Mouse (Mus musculus) adrenal gland, adult (tissue): ENCODE measurements around the gene Map2.

ENCODE experiments used
- DNase-seq, 2 experiments: peaks; one replicate each; pipeline ENCODE4 v3.0.0; 2022 to 2023; ENCODE audit warnings: low spot score in 1 of 2; ENCODE audit not compliant: inconsistent age in 2 of 2

Gene Map2

GRCm38 (mm10) chr1:66175041-66175665 is at the start of gene Map2:
TSS of gene Map2 (plus strand) at chr1:66175273.
- peak; percentile 94 to 96 for DNase-seq

- DNase-seq: peak; percentile 12 to 34
Observed at GRCm38 (mm10) chr1:66133014-66133413, 42.1 kb upstream of the Map2 start.

DNA sequence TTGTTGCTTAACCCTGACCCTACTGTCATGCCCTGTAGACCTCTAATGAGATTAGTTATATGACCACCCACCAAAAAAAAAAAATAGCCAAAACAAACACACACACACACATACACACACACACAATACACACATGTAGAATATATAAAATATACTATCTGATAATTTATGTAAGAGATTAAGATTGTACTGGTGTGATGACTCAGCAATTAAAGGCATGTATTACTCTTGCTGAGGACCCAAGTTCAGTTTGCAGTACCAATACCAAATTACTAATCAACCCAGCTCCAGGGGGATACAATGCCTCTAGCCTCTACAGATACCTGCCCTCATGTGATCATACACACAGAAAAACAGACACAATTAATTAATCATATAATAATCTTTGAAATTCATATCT is 39.7 kb upstream of the Map2 start:
- no peak for DNase-seq

- DNase-seq: peak in 1 of 2 experiments; percentile 9
Observed at GRCm38 (mm10) chr1:66140686-66141085, 34.4 kb upstream of the Map2 start.

DNA sequence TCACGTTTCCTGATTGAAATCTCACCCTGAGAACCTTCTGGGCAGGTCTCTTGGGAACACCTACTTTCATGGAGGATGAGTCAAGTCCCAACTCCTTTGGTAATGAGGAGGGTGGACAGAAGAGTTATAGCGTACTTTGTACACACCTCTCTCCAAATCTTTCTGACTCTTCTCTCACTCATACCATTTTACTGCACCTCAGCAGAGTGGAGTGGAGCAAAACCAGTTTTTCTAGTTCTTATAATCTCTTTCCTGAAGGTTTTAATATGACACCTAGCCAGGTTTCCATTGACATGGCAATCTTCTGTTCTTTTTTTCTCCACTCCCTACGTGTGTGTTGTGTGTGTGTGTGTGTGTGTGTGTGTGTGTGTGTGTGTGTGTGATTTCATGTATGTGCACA is 29.9 kb upstream of the Map2 start:
- no peak for DNase-seq

DNA sequence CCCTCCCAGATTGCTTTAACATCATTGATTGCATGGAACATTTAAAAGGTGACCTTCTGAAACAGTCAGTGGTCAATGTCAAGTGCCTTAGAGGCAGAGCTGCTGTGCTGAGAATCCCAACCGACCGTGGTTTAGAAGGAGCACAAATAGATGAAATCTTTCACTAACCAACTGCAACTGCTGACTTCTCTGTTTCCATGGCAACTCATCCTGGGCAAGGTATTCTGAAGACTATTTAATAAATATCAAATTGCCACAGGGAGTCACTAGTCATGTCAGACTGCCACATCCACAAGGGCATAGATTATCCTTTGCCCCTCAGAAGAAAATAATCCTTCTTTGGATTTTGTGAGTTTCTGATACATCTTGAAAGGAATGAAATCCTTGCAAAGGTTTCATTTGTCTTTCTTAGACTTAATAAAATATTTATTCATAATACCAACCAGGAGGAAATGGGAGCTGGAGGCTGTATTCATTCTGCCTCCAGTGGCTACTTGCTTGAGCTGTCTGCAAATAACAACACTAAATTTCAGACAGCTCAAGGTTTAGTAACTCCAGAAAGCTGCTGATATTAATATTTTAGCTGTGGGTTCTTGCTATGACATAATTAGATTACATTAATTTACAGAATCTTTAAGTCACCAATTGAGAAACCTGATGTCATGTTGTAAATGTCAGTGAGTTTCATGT is 26.1 kb upstream of the Map2 start:
- DNase-seq: no peak

GRCm38 (mm10) chr1:66150806-66151205 is 24.3 kb upstream of the Map2 start:
- DNase-seq: peak in 1 of 2 experiments; percentile 30

DNA sequence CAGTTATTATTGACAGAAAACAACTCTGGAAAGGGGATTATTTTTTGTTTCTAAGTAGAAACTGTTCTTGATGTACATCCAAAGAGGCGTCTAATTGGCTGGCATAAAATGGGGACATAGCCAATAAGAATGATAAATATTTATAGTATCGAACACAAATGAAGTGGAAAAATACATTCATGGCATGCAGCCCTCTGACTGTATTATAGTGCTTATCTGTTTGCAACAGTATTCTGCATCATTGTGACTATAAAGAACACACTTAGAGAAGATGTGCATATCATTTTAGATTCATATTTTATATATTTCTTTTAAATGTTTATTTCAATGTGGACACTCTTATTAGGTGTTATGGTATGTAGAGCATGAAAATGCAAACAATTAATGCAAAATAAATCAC is 17.9 kb upstream of the Map2 start:
- no peak for DNase-seq

DNA sequence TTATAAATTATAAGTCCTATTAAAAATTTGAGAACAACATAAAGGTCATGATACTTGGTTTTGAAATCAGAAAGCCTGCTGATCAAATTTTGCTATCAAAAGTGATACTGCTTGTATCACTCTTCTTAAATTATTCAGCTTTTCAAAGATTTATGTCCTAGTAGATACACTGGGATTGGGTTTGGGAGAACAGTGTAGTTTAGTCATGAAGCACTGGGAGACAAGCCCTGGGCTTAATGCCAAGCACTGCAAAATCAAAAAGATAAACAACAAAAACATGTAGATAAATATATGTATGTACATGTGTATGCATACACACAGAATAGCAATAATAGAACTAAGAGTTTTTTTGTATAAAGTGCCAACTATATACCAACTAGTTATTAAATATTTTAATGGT is 17.5 kb upstream of the Map2 start:
- no peak for DNase-seq

- DNase-seq: no peak
Observed at GRCm38 (mm10) chr1:66164648-66165047, 10.4 kb upstream of the Map2 start.

DNA sequence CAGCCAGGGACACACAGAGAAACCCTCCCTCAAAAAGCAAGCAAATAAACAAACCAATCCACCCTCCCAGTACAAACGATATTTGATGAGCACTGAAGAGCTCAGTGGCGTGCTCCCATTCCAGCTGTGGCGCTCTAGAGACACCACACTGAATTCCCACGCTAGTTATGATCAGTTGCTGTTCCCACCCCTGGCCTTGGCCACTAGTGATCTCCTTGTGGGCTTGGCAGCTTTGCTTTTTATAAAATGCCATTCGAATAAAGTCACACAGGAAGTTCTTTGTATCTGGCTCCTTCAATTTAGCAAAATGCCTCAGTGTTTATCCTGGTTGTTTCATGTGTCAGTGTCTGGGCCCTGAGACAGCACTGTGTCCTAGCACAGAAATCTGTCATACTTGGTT is 6.4 kb upstream of the Map2 start:
- peak; percentile 54 to 69 for DNase-seq

DNA sequence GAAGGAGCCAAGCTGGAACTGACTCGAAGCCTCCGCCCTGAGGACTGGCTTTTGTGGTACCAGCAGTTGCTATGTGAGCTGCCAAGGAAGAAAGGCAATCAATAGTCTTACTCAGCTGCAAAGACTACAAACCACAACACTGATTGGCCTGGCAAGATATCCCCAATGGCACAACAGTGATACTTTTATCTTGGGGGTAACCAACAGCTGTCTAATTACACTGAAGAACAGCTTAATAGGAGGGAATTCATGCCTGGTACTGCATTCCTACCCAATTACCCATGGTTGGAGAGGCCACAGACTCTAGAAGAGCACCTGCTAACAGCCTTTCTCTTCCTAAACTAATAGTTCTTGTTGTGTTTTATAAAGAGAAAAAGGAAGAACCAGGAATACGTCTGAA is 2.9 kb upstream of the Map2 start:
- no peak for DNase-seq

DNA sequence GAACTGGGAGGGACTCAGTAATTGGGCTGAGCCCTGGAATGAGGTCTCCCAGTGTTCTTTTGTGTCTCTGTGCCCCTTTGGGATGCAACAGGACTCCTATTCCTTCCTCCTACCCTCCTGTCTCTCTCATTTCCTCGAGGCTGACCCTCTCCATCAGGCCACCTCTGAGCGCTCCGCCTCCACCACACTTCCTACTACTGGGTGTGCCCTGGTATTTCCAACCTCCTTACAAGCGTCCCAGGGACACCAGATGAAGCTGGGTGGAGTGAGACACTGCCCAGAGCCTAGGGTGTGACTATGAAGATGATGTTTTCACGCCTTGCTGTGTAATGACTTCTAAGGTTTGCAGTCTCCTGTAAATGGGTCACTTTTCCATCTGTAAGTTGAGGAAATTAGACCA is 1.4 kb upstream of the Map2 start:
- no peak for DNase-seq

DNA sequence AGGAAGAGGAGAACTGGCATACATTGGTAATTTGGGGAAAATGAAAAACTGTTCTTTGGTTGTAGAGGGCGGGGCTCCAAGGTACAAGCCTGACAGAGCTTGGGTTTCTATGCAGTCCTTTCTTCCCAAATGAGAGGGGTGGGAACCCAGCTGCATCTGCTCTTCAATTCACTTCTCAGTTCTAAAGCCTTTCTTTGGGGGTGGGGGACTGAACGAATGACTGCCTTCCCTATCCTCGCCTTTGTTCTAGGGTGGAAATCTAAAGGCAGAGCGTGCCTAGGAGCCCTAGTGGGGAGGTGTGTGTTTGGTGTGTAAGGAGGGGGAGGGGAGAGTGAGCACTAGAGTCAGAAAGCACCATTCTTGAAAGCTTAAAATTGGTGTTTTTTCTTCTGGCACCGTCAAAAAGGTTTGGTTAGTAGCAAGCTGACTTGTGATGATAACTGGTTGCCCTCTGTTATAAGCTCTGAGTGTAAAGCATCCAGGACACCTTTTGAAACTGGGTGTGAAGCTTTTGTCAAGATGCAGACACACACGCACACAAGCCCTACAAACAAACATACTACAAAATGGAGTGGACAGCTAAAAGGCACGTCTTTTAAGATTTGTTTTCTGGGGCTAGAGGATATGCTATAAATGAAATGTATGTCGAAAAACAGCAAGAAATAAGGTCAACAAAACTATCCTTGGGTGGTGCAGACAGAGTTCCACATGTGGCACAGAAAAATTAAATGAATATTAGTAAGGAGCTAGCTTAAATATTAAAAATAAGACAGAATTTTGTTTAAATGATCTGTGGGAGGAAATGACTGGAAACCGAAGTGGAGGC is 1.2 kb downstream of the Map2 start:
- DNase-seq: no peak

DNA sequence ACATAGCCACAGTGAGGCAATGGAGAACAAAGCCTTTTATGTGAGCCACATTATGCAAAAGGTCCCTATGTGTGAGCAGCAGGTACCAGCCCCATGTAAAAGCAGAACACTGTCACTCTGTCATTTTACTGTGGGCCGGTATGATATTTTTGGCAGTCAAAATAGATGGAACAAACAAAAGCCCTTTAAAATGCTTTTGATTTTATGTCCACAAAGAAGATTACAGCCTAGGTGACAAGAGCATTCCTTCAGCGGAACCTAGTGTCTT is 1.7 kb downstream of the Map2 start:
- no peak for DNase-seq

DNA sequence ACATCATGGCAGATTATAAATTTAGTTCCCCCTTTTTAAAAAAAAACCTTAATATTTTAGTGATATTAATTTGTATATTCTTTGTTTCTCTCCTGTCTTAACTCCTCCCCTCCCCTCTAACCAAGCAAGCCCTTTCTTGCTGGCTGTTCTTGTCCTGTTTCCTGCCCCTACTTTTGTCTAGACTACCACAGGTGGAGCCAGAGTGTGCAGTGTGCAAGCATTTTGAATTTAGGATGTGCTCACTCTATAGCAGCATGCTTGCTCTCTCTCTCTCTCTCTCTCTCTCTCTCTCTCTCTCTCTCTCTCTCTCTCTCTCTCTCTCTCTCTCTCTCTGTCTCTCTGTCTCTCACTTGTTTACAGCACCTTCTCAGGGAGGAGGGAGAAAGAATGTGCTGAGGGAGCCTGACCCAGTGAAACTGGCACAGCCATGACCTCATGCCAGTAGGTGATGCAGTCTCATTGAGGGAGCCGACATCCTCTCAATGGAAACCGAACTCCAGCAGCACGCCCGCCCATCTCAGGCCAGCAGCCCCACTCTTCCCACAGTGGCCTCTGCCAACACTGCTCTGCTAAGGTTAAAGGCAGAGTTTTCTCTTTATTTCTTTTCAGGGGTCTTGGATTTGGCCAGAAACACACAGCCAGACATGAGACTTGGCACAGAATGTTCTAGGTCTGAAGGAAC is 2.6 kb downstream of the Map2 start:
- DNase-seq: no peak

DNA sequence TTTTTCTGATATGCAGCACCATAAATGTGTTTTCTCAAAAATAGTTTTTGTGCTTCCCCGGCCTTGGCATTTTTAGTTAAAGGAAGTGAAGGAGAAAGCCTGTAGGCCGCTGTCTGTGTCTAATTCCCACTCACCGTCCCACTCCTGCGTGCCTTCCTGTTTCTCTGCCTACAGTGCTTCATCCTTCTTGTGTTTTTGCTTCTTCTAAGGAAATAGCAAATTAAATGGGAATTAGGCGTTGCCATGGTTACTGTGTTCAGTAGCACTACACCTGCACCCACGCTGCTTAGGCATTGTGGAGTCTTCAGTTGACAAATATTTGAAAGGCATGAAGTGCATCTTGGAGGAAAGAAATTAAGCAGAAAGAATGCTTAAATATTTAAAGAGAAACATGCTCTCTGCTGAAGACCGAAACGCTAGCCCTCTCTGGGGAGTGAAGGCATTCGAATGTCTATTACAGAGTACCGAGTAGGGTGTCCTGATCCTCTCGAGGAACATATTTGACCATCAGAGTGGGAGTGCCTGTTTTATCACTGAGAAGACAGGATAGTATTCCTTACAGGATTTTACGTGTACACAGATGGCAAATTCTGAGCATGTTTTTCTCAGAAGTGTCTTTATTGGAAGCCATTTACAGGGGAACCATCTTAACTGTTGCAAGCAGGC is 12.1 kb downstream of the Map2 start:
- peak in 1 of 2 experiments; percentile 54 for DNase-seq

GRCm38 (mm10) chr1:66192401-66192800 is 17.3 kb downstream of the Map2 start:
- DNase-seq: no peak

GRCm38 (mm10) chr1:66192891-66193290 is 17.8 kb downstream of the Map2 start:
- DNase-seq: no peak

DNA sequence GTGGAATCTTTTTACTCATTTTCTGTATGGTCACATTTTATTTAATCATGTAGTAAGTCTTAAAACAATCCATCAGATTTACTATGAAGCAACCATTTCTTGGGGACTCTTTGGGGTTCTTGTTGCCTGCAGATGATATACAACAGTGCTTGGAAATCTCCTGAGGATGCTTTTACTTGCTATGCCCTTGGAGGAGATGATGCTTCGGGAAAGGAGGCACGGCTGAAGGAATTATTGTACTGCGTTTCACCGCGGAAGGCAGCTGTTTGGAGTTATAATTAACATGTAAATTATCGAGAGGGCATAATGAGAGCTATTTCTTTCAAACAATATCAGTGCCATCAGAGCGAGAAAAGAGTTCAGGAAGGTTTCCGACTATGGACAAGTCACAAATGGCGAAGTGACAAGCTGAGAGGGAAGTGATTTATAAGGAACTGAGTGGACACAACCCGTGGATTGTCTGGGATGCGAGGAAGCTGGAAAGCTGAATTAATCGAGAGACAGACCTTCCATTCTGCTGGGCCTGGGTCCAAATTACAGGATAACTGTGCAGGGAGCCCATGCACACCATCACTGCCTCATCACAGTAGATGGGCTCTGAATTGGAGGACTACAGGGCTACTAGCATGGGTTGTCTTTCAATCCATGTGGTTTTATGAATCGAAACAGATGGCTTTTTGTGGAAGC is 20.1 kb downstream of the Map2 start:
- DNase-seq: no peak

DNA sequence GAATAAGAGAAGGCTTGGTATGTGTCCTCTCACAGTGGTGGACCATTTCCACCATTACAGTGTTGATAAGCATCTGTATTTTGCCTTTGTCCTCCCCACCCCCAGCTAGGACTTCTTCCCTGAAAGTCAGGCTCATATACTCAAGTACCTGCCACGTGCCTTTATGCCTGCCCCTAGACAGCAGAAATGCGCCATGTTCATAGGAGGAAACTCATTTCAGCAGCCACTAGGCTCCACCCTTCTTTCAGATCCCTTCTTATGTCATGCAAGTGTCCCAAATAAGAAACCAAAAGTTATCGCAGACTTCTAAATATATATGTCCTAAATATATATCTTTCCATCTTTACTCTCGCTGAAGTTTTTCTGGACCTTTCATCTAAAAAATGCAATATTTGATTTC is 21.2 kb downstream of the Map2 start:
- no peak for DNase-seq
